Mouse (Mus musculus): ENCODE data around the gene Taf8.
A peak's percentile ranks its signal among the peaks of the same experiment; 100 is the strongest.
"Not testable (repeated sequence)": the region's sequence is repeated elsewhere in the genome, so short reads cannot be mapped to it uniquely, and the experiment has no call there.

Gene Taf8

DNA sequence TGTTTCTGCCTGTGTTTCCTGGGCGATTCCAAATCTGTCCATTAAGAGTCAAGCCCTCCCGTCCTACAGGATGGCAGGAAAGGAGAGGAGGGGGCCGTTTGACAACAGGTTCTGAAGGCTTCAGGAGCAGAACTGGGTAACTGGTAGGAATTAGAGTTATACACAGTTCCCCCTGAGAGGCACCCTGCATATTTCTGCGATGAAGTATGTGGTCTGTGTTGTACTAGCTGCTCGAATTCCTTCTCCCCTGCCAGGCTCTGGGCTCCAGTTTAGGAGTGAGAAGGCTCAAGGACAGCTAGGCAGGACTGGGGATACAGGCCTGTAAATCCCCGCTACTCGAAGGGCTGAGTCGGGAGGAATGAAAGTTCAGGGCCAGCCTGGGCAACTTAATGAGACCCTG lies 16.1 kb upstream of the Taf8 start:
- DNase-seq (ENCODE audit: low spot score in 2 of 2) = peak; percentile 55 to 62

GRCm38 (mm10) chr17:47516232-47516631 lies 14.1 kb upstream of the Taf8 start:
- no peak for DNase-seq (ENCODE audit: low spot score in 2 of 2)

- no peak for DNase-seq (ENCODE audit: low spot score in 2 of 2)
These were observed 13.2 kb upstream of the Taf8 start for GRCm38 (mm10) chr17:47515180-47515844.

DNA sequence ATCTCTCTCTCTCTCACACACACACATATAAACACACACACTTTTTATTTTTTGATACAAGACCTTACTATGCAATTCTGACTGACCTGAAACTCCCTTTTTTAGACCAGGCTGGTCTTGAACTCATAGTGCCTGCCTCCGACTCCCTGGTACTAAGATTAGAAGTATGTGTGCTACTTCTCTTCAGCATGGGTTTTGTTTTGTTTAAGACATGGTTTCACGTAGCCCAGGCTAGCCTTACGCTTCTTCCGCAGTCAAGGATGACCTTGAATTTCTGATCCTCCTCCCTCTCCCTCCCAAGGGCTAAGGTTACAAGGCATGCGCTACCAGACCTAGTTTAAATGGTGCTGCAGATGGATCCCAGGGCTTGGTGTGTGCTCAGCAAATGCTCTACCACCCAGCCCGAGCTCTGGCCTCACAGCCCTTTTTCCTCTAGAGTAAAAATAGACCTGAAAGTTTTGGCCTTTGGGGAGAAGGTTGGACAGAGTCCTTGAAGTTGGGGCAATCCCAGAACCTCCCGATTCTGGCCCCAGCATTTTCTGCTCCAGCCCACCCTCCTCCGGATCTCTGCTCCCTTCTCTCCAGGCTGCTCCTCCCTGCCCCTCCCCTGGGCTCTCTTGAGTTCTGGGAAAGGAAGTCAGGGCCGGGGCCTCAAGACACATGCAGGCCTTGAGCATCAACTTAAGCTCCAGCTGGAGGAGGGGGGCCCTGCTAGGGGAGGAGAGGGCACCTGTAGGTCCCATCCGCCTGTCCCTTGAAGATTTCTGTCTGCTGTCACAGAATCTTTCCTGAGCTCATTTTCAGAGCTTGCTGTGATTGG lies 11.1 kb upstream of the Taf8 start:
- peak; percentile 62 to 64 for DNase-seq (ENCODE audit: low spot score in 2 of 2)

DNA sequence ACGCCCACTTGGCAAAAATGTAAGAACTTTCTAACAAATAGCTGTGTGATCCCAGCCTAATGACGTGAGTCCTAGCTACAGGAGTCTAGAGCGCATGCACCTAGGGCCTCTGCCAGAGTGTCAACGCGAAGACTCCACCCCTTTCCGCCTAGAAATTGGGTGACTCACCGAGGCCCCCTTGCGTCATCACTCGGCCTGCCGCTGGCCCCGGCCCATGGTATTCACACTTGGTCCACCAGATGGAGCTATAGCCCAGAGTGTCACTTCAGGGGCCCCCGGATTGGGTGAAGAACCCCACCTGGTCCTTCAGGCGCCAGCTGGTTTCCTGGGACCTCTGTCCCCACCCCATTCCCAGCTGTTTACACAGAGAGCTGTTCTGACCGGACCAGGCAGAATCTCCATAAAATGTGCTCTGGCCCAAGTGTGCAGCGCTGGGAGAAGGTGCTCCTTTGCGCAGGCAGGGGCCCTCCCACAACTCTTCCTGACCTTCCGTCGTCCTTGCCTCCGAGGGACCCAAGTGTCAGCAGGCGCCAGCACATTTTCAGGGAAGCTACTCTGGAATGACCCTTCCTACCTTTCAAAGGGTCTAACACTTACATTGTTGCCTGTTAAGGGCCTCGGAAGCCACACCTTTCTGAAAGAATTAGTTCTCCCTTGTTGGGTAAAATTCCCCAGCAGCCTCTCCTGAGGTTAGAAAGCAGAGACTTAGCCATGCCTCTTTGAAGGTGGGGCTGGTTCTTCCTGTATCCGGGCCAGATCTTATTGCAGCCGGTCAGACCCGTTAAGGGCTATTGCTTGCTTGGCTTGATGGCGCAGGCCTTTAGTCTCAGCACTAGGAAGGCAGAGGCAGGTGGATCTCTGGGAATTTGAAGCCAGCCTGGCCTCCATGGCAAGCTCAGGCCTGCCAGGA lies 9.3 kb upstream of the Taf8 start:
- peak; percentile 99 for DNase-seq (ENCODE audit: low spot score in 2 of 2)

GRCm38 (mm10) chr17:47509031-47509705 lies 7.1 kb upstream of the Taf8 start:
- no peak for DNase-seq (ENCODE audit: low spot score in 2 of 2)

- peak; percentile 98 for DNase-seq (ENCODE audit: low spot score in 2 of 2)
These were observed 6.0 kb upstream of the Taf8 start for GRCm38 (mm10) chr17:47508012-47508608.

DNA sequence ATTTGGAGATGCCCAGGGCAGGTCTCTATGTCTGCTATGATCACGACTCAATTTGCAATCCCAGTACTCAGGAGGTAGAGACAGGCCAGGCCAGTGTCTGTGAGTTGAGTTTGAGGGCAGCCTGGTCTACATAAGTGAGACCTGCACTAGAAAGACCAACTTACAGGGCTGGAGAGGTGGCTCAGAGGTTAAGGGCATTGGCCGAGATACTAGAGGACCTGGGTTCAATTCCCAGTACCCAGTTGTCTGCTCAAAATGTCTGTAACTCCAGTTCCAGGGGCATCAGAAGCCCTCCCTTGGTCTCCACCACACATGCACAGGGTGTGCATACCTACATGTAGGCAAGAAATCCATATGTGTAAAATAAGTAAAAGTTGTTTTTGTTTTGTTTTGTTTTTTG lies 5.4 kb upstream of the Taf8 start:
- no peak for DNase-seq (ENCODE audit: low spot score in 2 of 2)

DNA sequence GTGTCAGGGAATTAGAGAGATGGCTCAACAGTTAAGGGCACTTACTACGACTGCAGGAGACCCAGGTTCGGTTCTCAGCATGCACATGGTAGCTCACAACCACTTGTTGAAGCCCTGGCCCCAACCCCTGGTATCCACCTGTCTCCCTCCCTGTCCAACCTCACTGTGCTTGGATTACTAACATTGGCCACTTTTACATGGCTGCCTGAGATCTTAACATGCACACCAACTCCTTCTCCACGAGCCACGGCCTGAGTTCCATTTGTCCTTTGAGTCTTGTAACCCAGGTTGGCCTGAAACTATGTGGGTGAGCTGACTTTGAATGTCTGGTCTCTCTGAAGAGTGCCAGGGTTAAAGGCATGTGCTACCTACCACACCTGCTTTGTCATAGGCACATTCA lies 4.6 kb upstream of the Taf8 start:
- no peak for DNase-seq (ENCODE audit: low spot score in 2 of 2)

DNA sequence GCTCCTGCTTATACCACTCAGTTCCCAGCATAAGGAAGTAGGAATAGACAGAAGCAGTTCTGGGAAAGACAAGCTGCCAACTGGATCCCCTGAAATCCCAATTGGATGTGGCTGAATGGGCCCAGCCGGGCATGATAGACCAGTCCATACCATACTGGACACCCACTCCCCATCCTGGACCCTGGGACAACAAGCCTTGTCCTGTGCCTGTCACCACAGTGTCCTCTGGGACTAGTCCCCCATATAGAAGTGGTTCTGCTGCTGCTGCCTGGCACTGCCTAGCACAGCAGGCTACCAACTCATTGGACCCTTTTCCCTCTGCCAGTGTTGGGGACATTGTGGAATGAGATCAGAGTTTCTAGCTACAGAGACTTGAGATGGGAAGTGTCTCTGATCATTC lies 4.0 kb upstream of the Taf8 start:
- DNase-seq (ENCODE audit: low spot score in 2 of 2) = no peak

DNA sequence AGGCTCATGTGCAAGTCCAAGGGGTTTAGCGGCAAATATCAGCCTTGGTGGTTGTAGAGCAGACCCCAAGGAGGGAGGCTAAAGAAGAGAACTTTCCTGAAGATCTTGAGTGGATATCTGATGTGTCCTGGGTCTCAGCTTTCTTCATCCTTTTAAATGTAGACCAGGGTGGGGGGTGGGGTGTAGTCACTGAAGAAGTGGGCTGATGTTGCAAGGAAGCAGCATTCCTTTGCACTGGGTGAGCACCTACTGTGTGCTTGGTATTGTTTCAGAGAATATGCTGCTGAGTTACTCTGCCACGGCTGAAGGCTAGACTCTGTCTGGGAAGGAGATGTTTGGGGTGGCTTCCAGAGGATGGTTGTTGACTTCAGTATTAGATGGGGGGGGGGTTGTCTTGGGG lies 3.5 kb upstream of the Taf8 start:
- no peak for DNase-seq (ENCODE audit: low spot score in 2 of 2)

DNA sequence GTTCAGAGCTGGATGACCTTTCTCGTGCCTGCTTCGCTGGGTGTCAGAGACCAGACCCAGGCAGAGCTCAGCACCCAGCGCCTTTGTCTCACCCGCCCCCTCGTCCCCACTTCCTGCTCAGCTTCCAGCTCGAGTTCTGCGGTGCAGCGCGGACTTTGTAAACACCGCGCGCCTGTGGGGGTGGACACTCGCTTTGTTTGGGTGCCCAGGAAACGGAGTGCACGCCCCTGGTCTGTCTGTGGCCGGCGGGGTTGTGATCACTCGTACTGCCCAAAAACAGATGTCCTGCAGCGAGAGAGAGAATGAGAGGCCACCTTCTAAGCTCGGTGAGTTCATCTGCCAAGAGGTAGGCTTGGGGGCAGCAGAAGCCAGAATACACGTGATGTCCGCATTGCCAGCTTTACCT lies 2.9 kb upstream of the Taf8 start, which contains the start of gene Ccnd3:
Gene Ccnd3 (plus strand): TSS at position 111 of the 406 bp plus-strand sequence.
- peak; percentile 85 to 87 for DNase-seq (ENCODE audit: low spot score in 2 of 2)

GRCm38 (mm10) chr17:47504228-47504627 lies 2.1 kb upstream of the Taf8 start:
- no peak for DNase-seq (ENCODE audit: low spot score in 2 of 2)

- no peak for DNase-seq (ENCODE audit: low spot score in 2 of 2)
These were observed 1.6 kb upstream of the Taf8 start for GRCm38 (mm10) chr17:47503689-47504088.

DNA sequence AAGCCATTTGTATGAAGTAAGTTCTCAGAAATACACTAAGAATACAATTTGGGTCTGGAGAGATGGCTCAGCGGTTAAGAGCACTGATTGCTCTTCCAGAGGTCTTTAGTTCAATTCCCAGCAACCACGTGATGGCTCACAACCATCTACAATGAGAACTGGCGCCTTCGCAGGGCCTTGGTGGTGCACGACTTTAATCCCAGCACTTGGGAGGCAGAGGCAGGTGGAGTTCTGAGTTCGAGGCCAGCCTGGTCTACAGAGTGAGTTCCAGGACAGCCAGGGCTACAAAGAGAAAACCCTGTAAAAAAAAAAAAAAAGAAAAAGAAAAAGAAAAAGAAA lies 584 bp upstream of the Taf8 start:
- DNase-seq (ENCODE audit: low spot score in 2 of 2) = not testable (repeated sequence)

- DNase-seq (ENCODE audit: low spot score in 2 of 2) = no peak
These were observed 561 bp downstream of the Taf8 start for GRCm38 (mm10) chr17:47501531-47501930.

- no peak for DNase-seq (ENCODE audit: low spot score in 2 of 2)
These were observed 8.0 kb downstream of the Taf8 start for GRCm38 (mm10) chr17:47494132-47494531.

- DNase-seq (ENCODE audit: low spot score in 2 of 2) = no peak
These were observed 8.4 kb downstream of the Taf8 start for GRCm38 (mm10) chr17:47493653-47494052.

- no peak for DNase-seq (ENCODE audit: low spot score in 2 of 2)
These were observed 9.4 kb downstream of the Taf8 start for GRCm38 (mm10) chr17:47492731-47493130.

GRCm38 (mm10) chr17:47490791-47491190 lies 11.3 kb downstream of the Taf8 start:
- no peak for DNase-seq (ENCODE audit: low spot score in 2 of 2)

DNA sequence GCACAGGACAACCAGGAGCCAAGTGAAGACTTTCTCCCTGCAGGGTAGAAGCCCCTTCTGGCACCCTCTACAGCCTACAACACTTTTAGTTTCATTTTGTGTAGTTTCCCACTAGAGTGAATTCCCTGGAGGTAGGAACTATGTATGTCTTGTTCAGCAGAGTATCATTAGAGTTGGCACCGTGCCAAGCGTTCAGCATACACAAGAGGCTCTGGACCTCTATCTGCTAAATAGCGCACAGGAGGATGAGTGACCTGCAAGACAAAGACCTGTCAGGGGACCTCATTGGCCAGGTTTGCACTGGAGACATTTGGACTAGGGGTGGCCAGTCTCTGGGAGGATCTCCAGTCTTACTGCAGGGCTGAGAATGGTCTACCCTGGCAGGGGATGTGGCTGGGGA lies 16.3 kb downstream of the Taf8 start:
- DNase-seq (ENCODE audit: low spot score in 2 of 2) = no peak

Data from heart, adult 9 months (tissue).